Mouse (Mus musculus) adrenal gland, adult 18-20 months (tissue): Measurements from ENCODE around the gene Grifin. TPM values are rescaled to one million over a fixed set of nuclear protein-coding genes. Genes with fewer than 3 reads are reported as not detected.

Source experiments
- DNase-seq, 2 experiments: peaks; one replicate each; pipeline ENCODE4 v3.0.0; 2021 to 2022; ENCODE audit warnings: low spot score in 2 of 2
- total RNA-seq, 2 experiments: library from RNA; stranded (reverse); gene quantifications; 1 replicate in 1 of 2; 2 replicates in 1 of 2; pipeline ENCODE4 v1.2.3; 2021

The Grifin gene
- total RNA-seq, 2 experiments from 2014 or later = not detected

DNA sequence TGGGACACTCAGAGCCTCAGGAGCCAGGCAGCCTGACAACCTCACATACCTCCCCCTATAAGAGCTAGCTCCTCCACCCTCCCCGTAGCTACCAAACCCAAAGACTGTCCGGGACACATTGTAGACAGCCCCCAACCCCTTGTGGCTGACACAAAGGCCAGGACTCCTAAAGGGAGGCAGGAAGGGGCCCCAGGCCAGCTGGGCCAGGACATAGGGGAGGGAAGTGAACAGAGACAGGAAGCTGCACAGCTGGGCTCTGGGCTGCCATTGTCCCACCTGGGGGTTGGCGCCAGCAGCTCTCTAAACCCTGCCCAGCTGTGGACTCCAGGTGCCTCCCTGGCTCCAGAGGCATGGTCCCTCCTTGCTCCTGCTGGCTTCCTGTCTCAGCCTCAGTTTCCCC, 8.0 kb downstream of the Grifin start:
- DNase-seq = no peak

DNA sequence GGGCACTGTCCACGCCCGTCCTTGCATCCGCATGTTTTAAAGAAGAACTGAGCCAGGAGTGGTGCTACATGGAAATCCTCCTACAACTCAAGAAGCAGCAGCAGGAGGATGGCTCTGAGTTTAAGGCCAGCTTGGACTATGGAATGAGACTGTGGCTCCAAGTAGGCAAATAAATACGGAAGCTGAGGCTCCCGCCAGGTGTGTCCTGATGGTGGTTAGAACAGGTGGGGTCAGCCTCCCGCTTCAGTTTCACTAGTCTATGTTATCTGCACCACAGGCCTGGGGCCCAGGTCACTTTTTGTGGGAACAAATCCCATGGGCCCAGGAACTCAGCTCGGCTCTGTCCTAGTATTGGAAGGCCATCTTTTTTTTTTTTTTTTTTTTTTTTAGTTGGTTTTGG, 11.2 kb downstream of the Grifin start:
- DNase-seq = no peak

DNA sequence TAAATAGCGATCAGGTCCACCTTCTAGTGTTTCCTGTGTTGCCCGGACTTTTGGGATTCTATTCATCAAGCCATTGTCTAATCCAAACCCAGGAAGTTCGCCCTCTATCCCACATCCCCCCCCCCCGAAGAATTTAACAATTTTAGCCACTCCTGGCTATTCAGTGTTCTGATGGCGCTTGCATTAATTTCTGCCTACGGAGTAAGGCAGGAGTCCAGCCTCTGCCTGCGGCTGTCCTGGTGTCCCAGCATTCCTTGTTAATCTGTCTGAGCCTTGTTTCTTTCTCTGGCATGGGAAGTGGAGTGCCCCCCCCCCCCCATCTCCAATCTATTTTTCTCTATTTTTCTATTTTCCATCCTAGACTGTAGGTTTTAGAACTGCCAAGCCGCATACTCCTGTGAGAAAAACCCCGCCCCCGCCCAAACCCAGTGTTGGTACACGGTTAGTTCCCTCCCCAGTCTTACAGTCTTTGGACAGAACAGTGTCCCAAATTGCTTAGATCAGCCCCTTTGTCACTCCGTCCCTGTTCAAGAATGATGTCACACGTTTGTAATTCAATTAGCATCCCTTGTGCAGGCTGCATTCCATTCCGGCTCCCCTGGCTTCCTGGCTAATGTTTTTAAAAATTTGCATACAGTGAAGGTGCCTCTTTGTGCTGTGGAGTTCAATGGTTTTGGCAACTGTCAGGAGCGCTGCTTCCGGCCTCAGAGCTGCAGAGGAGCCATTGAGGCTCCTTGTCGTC, 15.4 kb downstream of the Grifin start:
- DNase-seq = no peak

DNA sequence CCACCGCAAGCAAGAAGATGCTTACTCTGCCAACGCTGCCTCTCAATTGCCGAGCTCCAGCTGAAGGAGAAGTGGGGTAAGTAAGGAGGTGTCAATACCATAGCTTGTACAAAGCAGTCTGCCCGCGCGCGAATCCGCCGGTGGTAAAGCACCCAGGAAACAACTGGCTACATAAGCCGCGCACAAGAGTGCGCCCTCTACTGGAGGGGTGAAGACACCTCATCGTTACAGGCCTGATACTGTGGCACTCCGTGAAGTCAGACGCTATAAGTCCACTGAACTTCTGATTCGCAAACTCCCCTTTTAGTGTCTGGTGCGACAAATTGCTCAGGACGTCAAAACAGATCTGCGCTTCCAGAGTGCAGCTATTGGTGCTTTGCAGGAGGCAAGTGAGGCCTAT, 18.5 kb downstream of the Grifin start:
- DNase-seq = no peak

DNA sequence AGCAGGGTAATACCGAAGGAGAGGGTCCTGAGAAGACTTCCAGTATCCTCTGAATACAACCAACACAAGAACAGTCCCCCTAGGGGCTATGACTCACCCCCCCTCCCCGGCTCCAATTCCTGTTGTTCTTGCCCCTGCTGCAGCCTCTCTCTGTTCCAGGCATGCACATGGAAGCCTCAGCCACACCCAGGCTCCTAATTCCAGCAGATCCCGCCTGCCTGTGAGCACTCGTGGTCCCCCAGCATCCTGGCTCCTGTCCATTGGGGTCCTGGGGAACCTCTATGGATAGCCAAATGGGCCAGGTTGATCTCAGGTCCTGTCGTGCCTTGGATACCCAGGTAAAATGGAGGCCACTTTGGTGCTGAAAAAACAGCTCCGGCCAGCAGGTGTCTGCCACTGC, 19.2 kb downstream of the Grifin start:
- DNase-seq = no peak

DNA sequence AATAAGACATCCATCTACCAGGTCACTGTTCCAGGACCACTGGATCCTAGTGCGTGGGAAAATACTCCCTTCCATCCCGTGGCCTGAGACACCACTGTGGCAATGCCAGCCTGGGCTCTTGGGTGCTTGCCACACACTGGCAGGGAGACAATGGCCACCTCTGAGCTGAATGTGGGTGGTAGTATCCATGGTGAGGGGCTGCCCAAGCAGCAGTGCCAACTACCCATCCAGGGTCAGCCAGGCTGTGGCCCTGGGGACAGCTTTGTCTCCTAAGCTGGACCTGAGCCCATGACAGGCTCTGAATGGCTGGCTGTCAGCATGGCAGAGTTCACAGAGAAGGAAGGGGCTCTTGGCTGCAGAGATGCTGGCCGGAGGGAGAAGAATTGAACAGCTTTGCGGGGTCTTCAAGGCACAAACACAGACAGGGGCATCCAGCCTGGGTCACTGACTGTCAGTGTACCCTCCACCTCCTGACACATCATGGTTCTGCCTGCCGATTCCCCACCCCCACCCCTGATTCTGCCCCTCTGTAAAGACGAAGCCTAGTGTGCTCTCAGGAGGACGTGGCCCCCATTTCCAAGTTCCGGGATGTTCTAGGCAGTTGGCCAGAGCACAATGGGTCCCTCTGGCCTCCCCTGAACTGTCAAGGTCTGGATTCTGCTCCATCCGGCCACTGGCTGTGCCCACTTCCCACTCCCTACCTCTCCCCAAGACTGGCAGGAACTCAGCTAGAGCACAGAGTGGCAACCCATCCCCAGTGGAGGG, 21.9 kb downstream of the Grifin start:
- no peak for DNase-seq

DNA sequence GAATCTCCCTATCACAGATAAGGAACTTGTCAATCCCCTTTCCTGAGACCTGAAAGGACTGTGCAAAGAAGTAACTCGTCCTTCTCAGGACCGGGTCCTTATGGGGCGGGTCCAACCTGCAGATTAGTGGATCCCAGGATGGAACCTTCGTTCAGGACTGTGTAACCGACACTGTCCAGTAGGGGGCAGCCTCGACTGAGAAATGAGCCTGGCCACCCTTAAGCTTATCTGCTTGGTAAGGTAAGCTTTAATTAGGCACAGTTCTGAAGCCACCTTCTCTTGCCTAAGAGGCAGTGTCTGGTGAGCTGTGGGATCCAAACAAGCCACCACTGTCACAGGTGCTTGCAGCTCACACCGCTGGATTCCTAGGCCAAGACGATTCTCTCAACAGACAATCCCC, 24.8 kb downstream of the Grifin start:
- DNase-seq = peak; percentile 82 to 87

DNA sequence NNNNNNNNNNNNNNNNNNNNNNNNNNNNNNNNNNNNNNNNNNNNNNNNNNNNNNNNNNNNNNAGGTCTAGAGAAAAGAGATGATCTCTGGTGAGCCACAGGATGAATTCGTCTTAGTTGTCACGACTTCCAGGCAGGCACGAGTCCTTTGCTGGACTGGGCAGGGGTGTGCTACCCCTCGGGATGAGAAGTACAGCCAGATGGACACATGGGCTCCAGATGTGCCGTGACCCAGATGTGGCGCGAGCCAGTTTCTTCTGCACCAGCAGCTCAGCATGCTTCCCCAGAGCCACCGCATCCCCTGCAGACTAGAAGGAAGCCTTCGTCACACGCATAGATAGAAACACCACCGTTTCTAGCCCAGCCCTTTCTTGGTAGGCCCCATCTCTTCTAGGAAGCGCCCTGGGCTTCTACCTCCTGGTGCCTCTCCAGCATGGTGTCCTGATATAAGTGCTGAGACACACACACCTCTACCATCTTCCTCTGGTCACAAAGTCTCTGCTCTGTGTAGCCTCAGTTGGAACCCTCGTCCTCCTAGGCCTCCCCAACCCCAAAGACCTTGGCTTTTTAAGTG, 26.7 kb downstream of the Grifin start:
- no peak for DNase-seq

DNA sequence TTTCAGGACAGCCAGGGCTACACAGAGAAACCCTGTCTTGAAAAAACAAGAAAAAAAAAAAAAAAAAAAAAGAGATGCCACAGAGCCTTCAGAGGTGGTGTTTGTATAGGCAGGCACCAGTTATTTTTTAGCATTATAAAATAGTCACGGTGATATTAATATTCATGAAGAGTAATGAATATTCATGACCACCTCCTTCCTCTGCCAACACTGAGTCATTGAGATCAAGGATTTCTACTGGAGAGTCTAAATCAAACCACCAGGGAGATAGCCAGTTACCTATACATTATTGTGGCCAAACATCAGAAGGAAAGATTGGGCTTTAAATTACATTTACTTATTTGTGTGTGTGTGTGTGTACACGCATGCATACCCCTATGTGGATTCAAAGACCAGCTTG, 38.1 kb downstream of the Grifin start:
- DNase-seq = no peak

DNA sequence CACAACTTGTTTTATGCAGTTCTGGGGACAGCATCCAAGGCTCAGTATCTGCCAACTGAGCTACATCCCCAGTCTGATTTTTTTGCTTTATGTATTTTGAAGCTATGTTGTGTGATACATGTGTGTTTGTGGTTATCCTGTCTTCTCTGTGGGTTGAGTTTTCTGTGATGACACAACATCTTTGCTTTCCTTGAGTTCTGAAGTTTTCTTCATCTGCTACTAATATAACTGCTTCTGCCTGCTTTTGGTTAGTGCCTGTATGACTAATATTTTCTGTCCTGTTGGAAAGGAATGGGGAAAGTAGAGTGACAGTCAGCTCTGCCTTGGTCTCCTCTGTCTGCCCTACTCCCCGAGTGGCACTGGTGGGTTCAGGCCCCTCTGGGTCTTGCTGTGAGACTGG, 43.7 kb downstream of the Grifin start:
- no peak for DNase-seq

DNA sequence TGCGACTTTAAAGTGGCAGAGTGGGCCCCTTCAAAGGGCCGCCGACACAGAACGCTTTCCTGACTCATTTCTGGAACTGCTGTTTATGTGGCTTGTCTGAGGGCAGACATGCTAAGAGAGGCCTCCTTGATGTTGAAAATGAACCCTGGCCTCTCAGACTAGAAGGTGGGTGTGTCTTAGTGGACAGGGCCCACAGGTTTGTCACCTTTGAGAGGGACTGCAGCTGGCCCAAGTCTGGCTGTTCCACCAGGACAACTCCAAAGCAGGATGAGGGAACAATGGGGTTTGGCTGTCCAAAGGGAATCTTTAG, 47.0 kb downstream of the Grifin start:
- DNase-seq = no peak

DNA sequence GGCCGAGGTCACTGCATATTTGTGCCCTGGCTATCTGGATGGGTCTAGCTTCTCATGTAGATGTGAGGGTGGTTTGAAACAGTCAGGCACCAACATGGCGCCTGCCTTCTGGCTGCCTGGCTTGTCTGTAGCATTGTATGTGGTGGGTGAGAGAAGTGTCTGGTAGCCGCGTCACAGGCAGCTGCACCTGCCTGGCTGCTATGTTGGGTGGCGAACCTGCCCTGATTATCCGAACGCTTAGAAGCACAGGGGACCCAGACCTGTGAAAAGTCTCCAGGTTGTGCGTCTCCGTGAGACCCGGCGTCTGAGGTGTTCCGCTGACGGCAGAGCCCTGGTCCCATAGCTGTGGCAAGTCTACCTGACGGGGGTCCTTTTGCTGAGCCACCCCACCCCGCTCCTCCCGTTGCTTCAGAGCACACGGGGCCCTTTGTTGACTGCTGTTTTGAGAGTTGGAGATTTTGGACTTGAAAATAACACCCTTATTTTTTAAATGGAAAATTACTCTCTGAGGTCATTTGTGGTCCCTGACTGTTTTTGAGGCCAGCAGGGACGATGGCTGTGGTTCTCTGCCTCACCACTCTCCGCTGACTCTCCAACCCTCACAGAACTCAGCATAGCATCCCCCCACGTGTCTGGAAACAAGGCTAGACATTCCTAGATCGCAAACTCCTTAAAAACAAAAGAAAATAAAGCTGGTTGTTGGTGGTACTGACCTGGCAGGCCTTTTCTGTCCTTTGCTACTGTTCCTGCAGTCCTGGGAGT, 47.5 kb downstream of the Grifin start:
- DNase-seq = no peak

DNA sequence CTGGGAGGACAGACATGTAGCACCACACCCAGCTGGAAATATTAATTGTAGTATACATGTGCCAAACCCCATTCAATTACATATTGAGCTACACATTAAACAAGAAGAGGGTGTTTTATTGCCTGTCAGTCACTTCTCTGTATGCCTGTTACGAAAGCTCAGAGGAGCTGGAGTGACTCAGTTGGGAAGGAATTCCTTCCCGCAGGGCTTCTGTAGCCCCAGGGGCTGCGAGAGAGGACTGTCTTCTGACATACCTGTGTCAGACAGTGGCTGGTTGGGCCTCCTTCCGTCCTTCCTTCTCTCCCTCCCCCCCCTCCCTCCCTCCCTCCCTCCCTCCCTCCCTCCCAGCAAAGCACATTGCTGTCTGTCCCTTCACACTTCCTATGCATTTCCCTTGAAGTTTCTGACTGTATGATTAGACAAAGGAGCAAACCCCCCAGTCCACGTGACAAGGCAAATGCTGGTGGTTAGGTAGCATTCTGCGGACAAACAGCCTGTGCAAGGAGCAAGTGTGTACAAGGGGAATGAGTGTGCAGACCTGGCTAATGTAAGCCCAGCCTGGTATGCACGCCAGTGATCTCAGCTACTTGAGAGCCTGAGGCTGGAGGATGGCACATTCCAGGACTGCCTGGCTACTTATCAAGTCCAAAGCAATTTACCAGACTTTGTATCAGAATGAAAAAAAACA, 49.9 kb downstream of the Grifin start:
- DNase-seq = no peak

DNA sequence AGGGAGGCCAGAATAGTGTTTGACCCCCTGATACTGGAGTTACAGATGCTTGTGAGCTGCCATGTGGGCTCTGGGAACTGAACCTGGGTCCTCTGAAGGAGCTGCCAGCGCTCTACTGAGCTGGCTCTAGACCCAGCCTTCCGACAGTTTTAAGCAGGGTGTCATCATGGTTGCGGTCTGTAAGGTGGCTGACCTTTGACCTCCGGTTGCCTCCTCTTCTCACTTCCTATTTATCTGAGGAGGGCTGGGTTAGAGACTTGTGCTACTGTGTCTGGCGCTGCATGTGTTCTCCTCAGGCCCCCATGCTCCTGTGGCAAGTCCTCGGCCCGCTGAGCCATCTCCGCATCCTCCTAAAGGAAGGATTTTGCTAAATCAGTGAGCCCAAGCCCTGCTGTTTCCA, 51.0 kb downstream of the Grifin start:
- no peak for DNase-seq

Other genes starting within 250 kb of the Grifin start
- 10 to 100 TPM; 11.4 to 12.9 TPM for gene Mad1l1, start 243.5 kb downstream of the Grifin start, total RNA-seq
- gene Nudt1, start 243.4 kb downstream of the Grifin start, total RNA-seq = 10 to 100 TPM; 13.5 to 17.6 TPM
- 10 to 100 TPM; 13.3 to 14.8 TPM for gene Mrm2, start 233.2 kb downstream of the Grifin start, total RNA-seq
- 10 to 100 TPM; 13.8 to 13.9 TPM for gene Snx8, start 175.8 kb downstream of the Grifin start, total RNA-seq
- gene Eif3b, start 145.7 kb downstream of the Grifin start, total RNA-seq = 100 to 1,000 TPM; 162 to 184 TPM
- gene Gm4869, start 119.4 kb downstream of the Grifin start, total RNA-seq = under 1 TPM; 0.13 to 0.16 TPM
- 10 to 100 TPM in 1 of 2 experiments, 1 to 10 TPM in 1; 6.3 to 10.6 TPM for gene Chst12, start 59.5 kb downstream of the Grifin start, total RNA-seq
- gene Lfng, start 42.2 kb upstream of the Grifin start, total RNA-seq = 10 to 100 TPM in 1 of 2 experiments, 1 to 10 TPM in 1; 9.8 to 12.3 TPM
- gene Ttyh3, start 84.0 kb upstream of the Grifin start, total RNA-seq = 10 to 100 TPM; 26.5 to 70.6 TPM
- 10 to 100 TPM; 11.4 to 14.3 TPM for gene Iqce, start 137.3 kb upstream of the Grifin start, total RNA-seq
- gene Brat1, start 139.9 kb upstream of the Grifin start, total RNA-seq = 10 to 100 TPM; 12.7 to 14.9 TPM
- 1 to 10 TPM in 1 of 2 experiments, under 1 TPM in 1; 0.17 to 1.5 TPM for gene Amz1, start 159.1 kb upstream of the Grifin start, total RNA-seq